Mouse (Mus musculus): ENCODE results near the gene Gbf1. TPM values are rescaled to one million over a fixed set of nuclear protein-coding genes. Genes with fewer than 3 reads are reported as not detected.

Gene Gbf1
- polyA plus RNA-seq, 1 experiment = 21.7 TPM

- H3K4me3 ChIP-seq (ENCODE audit: insufficient read depth, low read depth, low read length) = no peak overlapping the region
- no peaks in the 10 kb centered on the region for H3K4me1 ChIP-seq (ENCODE audit: control insufficient read depth, insufficient read depth, insufficient read length, low read length)
- no peak overlapping the region for H3K27ac ChIP-seq (replicated peaks; ENCODE audit: low read depth, low read length)
Measured at GRCm38 (mm10) chr19:46225506-46225905, 73.2 kb downstream of the Gbf1 start.

DNA sequence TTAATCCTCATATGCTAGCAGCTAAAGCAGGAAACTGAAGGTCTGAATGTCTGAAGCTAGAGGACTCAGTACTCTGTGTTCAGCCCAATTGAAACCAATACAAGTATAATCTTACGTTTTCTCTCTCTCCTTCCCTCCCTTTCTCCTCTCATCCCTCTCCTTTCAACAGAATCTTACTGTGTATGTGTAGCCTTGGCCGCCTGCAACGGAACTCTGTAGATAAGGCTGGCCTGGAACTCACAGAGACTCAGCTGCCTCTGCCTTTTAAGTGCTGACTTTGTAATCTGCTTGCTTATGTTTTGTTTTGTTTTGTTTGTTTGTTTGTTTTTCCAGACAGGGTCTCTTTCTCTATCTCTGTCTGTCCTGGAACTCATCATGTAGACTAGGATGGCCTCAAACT lies 74.0 kb downstream of the Gbf1 start:
- no peak overlapping the region for H3K27ac ChIP-seq (replicated peaks; ENCODE audit: low read depth, low read length)
- no peaks in the 10 kb centered on the region for H3K4me1 ChIP-seq (ENCODE audit: control insufficient read depth, insufficient read depth, insufficient read length, low read length)
- no peak overlapping the region for H3K4me3 ChIP-seq (ENCODE audit: insufficient read depth, low read depth, low read length)

DNA sequence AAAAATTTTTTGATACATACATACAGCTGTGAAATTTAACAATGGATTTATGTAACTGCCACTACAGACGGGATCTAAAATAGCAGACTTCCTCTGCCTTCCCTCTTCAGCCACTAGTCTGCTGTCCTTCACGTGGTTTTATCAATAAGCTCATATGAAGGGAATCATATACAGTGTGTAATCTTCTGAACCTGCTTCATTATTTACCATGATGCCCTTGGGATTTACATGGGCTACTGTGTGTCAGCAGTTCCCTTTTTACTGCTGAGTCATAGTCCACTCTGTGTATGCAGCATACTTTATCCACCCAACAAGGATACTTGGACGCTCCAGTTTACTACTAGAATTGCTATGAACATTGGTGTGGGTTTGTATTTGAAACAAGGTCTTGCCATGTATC lies 75.0 kb downstream of the Gbf1 start:
- Histone ChIP-seq H3K4me1 (ENCODE audit: control insufficient read depth, insufficient read depth, insufficient read length, low read length) (no peaks in the 10 kb centered on the region), H3K27ac (replicated peaks; ENCODE audit: low read depth, low read length) (no peak overlapping the region), H3K4me3 (ENCODE audit: insufficient read depth, low read depth, low read length) (no peak overlapping the region)

DNA sequence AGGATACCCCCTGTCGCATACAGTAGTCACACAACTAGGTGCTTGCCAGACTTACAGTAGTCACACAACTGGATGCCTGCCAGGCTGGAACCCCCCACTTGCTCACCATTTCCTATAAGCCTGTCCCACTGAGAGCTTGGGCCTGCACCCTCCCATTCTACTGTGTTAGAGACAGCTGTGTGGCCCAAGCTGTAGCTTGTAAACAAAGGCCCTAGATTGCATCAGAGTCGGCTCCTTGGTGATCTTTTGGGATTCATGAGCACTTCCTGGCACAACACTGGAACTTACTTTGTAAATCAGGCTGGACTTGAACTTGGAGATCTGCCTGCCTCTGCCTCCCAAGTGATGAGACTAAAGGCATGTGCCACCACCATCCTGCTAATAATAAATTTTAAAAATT lies 82.1 kb downstream of the Gbf1 start:
- Histone ChIP-seq H3K27ac (replicated peaks; ENCODE audit: low read depth, low read length) (no peak overlapping the region), H3K4me3 (ENCODE audit: insufficient read depth, low read depth, low read length) (no peak overlapping the region), H3K4me1 (ENCODE audit: control insufficient read depth, insufficient read depth, insufficient read length, low read length) (no peaks in the 10 kb centered on the region)

GRCm38 (mm10) chr19:46236658-46237057 lies 84.3 kb downstream of the Gbf1 start:
- H3K4me3 ChIP-seq (ENCODE audit: insufficient read depth, low read depth, low read length) = no peak overlapping the region
- no peak overlapping the region for H3K27ac ChIP-seq (replicated peaks; ENCODE audit: low read depth, low read length)
- H3K4me1 ChIP-seq (ENCODE audit: control insufficient read depth, insufficient read depth, insufficient read length, low read length) = no peaks in the 10 kb centered on the region

- H3K4me1 ChIP-seq (ENCODE audit: control insufficient read depth, insufficient read depth, insufficient read length, low read length) = no peaks in the 10 kb centered on the region
- no peak overlapping the region for H3K27ac ChIP-seq (replicated peaks; ENCODE audit: low read depth, low read length)
- no peak overlapping the region for H3K4me3 ChIP-seq (ENCODE audit: insufficient read depth, low read depth, low read length)
Measured at GRCm38 (mm10) chr19:46240246-46240645, 87.9 kb downstream of the Gbf1 start.

- no peak overlapping the region for H3K4me3 ChIP-seq (ENCODE audit: insufficient read depth, low read depth, low read length)
- H3K4me1 ChIP-seq (ENCODE audit: control insufficient read depth, insufficient read depth, insufficient read length, low read length) = no peaks in the 10 kb centered on the region
- no peak overlapping the region for H3K27ac ChIP-seq (replicated peaks; ENCODE audit: low read depth, low read length)
Measured at GRCm38 (mm10) chr19:46242416-46242815, 90.1 kb downstream of the Gbf1 start.

- H3K4me1 ChIP-seq (ENCODE audit: control insufficient read depth, insufficient read depth, insufficient read length, low read length) = no peaks in the 10 kb centered on the region
- no peak overlapping the region for H3K27ac ChIP-seq (replicated peaks; ENCODE audit: low read depth, low read length)
Measured at GRCm38 (mm10) chr19:46244628-46245027, 92.3 kb downstream of the Gbf1 start.

DNA sequence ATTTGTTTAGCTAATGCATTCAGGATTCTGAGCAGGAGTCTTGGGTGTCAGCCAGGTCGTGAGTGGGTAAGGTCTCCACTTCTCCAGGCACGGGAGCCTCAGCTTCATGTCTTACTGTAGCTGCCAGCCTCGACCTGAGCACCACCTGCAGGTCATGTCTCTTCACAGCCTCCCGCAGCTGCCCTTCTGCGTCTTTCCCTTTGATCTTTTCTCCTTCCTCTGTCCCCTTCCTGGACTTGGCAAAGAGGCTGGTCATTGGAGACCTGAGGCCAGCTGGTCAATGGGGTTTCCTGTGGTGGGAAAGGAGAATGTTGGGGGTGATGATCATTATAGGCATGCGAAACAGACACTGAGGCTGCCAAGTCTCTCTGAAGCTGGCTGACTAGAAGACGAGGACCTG lies 96.7 kb downstream of the Gbf1 start:
- no peak overlapping the region for H3K27ac ChIP-seq (replicated peaks; ENCODE audit: low read depth, low read length)
- H3K4me3 ChIP-seq (ENCODE audit: insufficient read depth, low read depth, low read length) = no peak overlapping the region
- no peaks in the 10 kb centered on the region for H3K4me1 ChIP-seq (ENCODE audit: control insufficient read depth, insufficient read depth, insufficient read length, low read length)

More at GRCm38 (mm10) chr19:46244628-46245027, 92.3 kb downstream of the Gbf1 start:
- H3K4me3 ChIP-seq (ENCODE audit: insufficient read depth, low read depth, low read length) = no peak overlapping the region

GRCm38 (mm10) chr19:46254163-46254752 lies 101.9 kb downstream of the Gbf1 start:
- Histone ChIP-seq H3K4me1 (ENCODE audit: control insufficient read depth, insufficient read depth, insufficient read length, low read length) (no peaks in the 10 kb centered on the region), H3K4me3 (ENCODE audit: insufficient read depth, low read depth, low read length) (no peak overlapping the region), H3K27ac (replicated peaks; ENCODE audit: low read depth, low read length) (no peak overlapping the region)

DNA sequence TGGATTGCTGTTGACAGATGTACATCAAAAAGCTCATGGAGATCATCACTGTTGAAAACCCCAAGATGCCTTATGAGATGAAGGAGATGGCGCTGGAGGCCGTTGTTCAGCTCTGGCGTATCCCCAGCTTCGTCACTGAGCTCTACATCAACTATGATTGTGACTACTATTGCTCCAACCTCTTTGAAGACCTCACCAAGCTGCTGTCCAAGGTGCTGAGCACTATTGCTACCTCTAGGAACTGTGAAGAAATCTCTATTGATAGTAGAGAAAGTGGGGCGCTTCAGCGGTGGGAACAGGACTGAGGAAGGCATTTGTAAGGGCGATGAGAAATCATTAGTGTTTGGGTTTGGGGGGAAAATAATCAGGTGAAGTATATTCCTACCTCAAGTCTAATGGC lies 112.5 kb downstream of the Gbf1 start:
- Histone ChIP-seq H3K27ac (replicated peaks; ENCODE audit: low read depth, low read length) (no peak overlapping the region), H3K4me1 (ENCODE audit: control insufficient read depth, insufficient read depth, insufficient read length, low read length) (no peaks in the 10 kb centered on the region), H3K4me3 (ENCODE audit: insufficient read depth, low read depth, low read length) (no peak overlapping the region)

GRCm38 (mm10) chr19:46275307-46275706 lies 123.0 kb downstream of the Gbf1 start:
- no peak overlapping the region for H3K27ac ChIP-seq (replicated peaks; ENCODE audit: low read depth, low read length)
- no peaks in the 10 kb centered on the region for H3K4me1 ChIP-seq (ENCODE audit: control insufficient read depth, insufficient read depth, insufficient read length, low read length)
- no peak overlapping the region for H3K4me3 ChIP-seq (ENCODE audit: insufficient read depth, low read depth, low read length)

GRCm38 (mm10) chr19:46282081-46282849 lies 130.0 kb downstream of the Gbf1 start:
- Histone ChIP-seq H3K27ac (replicated peaks; ENCODE audit: low read depth, low read length) (no peak overlapping the region), H3K4me1 (ENCODE audit: control insufficient read depth, insufficient read depth, insufficient read length, low read length) (no peaks in the 10 kb centered on the region), H3K4me3 (ENCODE audit: insufficient read depth, low read depth, low read length) (no peak overlapping the region)

DNA sequence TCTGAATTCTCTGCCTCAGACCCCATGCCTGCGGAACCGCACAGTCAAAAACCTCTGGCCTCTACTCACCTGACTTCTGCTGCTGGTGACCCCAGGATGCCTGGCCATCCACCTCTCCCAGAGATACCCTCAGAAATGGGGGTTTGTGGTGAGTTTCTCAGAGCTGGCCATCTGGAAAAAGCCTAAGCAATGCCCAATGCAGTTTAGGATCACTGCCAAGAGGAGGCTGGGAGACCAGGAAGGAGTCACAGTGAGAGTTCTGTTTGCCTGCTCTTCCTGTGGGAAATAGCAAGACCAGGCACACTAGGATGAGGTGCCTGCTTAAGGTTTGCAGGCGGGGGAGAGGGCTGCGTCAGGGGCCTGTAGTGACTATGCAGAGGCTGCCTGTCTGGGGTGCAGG lies 132.4 kb downstream of the Gbf1 start:
- Histone ChIP-seq H3K4me3 (ENCODE audit: insufficient read depth, low read depth, low read length) (no peak overlapping the region), H3K4me1 (ENCODE audit: control insufficient read depth, insufficient read depth, insufficient read length, low read length) (no peaks in the 10 kb centered on the region), H3K27ac (replicated peaks; ENCODE audit: low read depth, low read length) (no peak overlapping the region)

GRCm38 (mm10) chr19:46285631-46286030 lies 133.3 kb downstream of the Gbf1 start:
- no peak overlapping the region for H3K27ac ChIP-seq (replicated peaks; ENCODE audit: low read depth, low read length)
- no peak overlapping the region for H3K4me3 ChIP-seq (ENCODE audit: insufficient read depth, low read depth, low read length)
- no peaks in the 10 kb centered on the region for H3K4me1 ChIP-seq (ENCODE audit: control insufficient read depth, insufficient read depth, insufficient read length, low read length)

GRCm38 (mm10) chr19:46286047-46286446 lies 133.7 kb downstream of the Gbf1 start:
- no peaks in the 10 kb centered on the region for H3K4me1 ChIP-seq (ENCODE audit: control insufficient read depth, insufficient read depth, insufficient read length, low read length)
- H3K27ac ChIP-seq (replicated peaks; ENCODE audit: low read depth, low read length) = no peak overlapping the region
- H3K4me3 ChIP-seq (ENCODE audit: insufficient read depth, low read depth, low read length) = no peak overlapping the region

Data from brown adipose tissue, adult 24 weeks (tissue).